Mouse (Mus musculus): ENCODE measurements around the gene 1110051M20Rik. TPM values are rescaled to one million over a fixed set of nuclear protein-coding genes. Genes with fewer than 3 reads are reported as not detected.

The 1110051M20Rik gene
- polyA plus RNA-seq, 1 experiment, result not detected

DNA sequence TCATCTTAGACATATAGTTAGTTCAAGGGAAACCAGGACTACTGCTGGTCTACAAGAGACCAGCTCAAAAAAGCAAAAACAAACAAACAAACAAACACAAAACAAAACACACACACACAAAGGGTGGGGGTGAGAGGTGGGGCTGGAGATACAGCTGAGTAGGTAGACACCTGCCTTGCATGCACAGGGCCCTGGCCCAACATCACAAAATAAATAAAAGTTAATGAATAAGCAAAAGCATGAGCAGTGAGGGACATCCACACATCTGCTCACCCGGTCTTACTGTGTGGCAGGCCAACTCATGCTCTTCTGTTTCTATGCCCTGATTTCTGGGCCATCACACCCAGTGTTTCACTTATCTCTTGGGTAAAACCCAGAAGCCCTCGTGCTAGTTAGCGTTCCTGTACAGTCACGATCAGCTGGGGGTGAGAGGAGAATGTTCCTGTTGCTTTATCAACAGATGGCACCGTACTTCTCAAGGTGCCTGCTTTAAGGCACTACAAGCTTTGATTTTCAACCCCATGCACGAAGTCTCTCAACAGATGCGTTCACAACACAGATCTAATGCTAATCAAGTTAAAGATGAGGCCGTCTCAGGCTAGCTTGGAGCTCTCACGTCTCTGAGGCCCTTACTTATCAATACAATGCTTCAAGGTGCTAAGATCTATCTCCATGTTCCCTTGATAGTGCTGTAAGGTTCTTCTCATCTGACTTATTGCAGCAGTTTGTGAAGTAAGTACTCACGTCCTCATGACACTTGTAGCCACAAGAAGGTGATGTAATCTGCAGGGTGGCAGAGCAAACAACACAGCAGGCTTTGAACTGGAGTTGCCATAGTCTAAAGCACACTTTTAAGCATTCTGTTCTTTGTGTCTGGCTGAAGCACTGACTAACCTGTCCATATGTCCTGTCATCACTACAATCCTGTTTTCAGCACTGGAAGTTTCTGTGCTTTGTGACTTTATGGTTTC, 123.7 kb downstream of the 1110051M20Rik start:
- no peak overlapping the region for H3K4me3 ChIP-seq (ENCODE audit: insufficient read depth, low read depth, low read length)
- TF ChIP-seq POLR2A (IDR thresholded peaks at IDR 0.05; ENCODE audit: insufficient read depth, low read depth, low read length), result no peak
- H3K4me1 ChIP-seq (ENCODE audit: control insufficient read depth, insufficient read depth, low read length), result peaks cover 7% of the 10 kb centered on the region
- WGBS, result 90% methylated on average over 10 of the region's 10 CpGs
- H3K27ac ChIP-seq (ENCODE audit: insufficient read depth, low read depth, low read length), result no peak overlapping the region

DNA sequence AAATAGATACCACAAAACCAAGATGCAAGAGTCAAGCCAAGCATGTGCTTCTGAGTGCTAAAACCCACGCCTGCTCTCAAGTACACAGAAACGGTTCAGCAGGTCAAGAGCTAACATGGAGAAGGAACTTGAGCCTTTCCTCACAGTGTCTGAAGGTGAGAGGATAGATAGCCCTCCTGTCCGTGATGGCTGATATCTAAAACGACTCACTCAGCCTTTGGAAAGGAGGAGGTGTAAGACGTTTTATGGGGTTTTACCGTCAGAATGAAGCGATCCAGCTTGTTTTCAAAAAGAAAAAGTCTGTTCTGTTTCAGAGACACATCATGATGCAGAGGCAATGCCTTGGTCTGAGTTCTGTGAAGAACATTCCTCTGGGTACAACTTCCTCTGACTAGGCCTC, 130.3 kb downstream of the 1110051M20Rik start:
- peaks cover 6% of the 10 kb centered on the region for H3K4me1 ChIP-seq (ENCODE audit: control insufficient read depth, insufficient read depth, low read length)
- H3K27ac ChIP-seq (ENCODE audit: insufficient read depth, low read depth, low read length), result no peak overlapping the region
- TF ChIP-seq CTCF (IDR thresholded peaks at IDR 0.05; ENCODE audit: insufficient read depth, low read depth, low read length) (no peak), POLR2A (IDR thresholded peaks at IDR 0.05; ENCODE audit: insufficient read depth, low read depth, low read length) (no peak)
- no peak overlapping the region for H3K4me3 ChIP-seq (ENCODE audit: insufficient read depth, low read depth, low read length)
- WGBS, result 93% methylated on average over 7 of the region's 7 CpGs

DNA sequence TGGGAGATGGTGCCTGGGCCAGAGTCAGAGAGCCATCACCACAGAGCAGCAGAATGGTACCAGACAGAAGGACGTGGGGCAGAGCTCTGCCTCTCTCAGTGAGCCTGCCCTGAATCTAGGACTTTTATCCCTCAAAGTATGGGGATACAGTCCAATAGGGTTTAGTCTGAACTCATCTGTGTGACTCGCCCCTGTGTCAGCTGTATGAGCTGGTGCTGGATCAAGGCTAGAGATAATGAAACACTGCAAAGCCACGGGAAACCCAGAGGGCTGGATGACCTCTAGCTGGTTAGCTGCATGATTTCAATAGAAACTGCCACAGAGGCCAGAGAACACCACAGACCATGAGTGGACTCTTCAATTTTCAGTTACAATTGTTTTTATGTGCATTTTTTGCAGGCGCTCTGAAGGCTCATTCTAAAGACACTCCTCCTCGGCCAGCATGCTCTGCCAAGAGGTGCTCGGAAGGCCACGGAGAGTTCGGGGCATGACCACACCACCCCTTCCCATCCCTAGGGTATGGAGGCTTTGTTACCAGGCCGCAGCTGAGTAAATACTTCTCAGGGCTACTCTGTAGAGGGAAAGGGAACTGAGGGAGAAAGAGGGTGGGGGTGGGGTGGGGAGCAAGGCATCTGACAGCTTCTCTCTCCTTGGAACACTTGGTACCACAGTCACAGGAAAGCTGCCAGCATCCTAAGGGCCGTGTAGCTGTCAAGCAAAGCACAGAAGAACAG, 131.8 kb downstream of the 1110051M20Rik start:
- H3K27ac ChIP-seq (ENCODE audit: insufficient read depth, low read depth, low read length), result peak overlapping the region; percentile 72
- no peak overlapping the region for H3K4me3 ChIP-seq (ENCODE audit: insufficient read depth, low read depth, low read length)
- H3K4me1 ChIP-seq (ENCODE audit: control insufficient read depth, insufficient read depth, low read length), result peaks cover 9% of the 10 kb centered on the region
- 50% methylated on average over 10 of the region's 10 CpGs for WGBS
- TF ChIP-seq CTCF (IDR thresholded peaks at IDR 0.05; ENCODE audit: insufficient read depth, low read depth, low read length), result no peak
- no peak for TF ChIP-seq POLR2A (IDR thresholded peaks at IDR 0.05; ENCODE audit: insufficient read depth, low read depth, low read length)

DNA sequence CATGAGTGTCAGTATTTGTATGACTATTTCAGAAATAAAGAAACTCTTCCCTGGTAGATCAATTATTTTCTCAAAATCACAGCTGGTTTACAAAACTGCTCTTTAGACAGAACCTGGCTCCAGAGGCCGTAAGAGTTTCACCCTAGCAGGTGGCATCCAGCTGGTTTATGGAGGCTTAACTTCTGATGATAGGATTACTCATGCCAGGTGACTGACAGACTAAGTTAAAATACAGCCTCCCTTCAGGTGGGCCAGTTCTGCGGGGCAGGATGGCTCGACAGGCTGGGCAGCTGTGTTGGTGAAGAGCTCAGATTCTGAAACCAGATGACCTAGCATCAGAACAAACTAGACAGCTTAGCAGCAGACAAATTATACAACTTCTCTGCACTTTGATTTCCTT, 135.0 kb downstream of the 1110051M20Rik start:
- 87% methylated on average over 3 of the region's 3 CpGs for WGBS
- H3K4me1 ChIP-seq (ENCODE audit: control insufficient read depth, insufficient read depth, low read length), result peaks cover 9% of the 10 kb centered on the region
- no peak overlapping the region for H3K27ac ChIP-seq (ENCODE audit: insufficient read depth, low read depth, low read length)
- H3K4me3 ChIP-seq (ENCODE audit: insufficient read depth, low read depth, low read length), result no peak overlapping the region
- no peak for TF ChIP-seq POLR2A (IDR thresholded peaks at IDR 0.05; ENCODE audit: insufficient read depth, low read depth, low read length)
- no peak for TF ChIP-seq CTCF (IDR thresholded peaks at IDR 0.05; ENCODE audit: insufficient read depth, low read depth, low read length)

DNA sequence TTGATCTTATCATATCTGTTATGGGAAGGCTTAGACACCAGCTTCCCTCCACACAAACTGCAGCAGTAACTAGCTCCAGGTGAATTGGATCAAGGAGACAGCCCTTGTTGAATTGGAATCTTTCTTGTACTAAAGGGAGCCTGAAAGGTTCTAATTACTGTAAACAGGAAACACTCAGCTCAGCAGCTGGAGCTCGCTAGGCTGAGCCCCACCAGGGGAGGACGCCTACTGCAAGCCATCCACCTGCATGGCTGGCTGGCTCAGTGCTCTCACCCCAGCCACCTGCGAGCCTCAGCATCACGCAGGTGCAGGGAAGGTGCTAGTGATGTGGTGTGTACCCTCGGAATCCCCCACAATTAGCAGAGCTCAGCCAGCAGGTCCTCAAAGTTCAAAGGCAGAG, 135.8 kb downstream of the 1110051M20Rik start:
- H3K4me3 ChIP-seq (ENCODE audit: insufficient read depth, low read depth, low read length), result no peak overlapping the region
- TF ChIP-seq CTCF (IDR thresholded peaks at IDR 0.05; ENCODE audit: insufficient read depth, low read depth, low read length) (no peak), POLR2A (IDR thresholded peaks at IDR 0.05; ENCODE audit: insufficient read depth, low read depth, low read length) (no peak)
- 33% methylated on average over 5 of the region's 5 CpGs for WGBS
- H3K27ac ChIP-seq (ENCODE audit: insufficient read depth, low read depth, low read length), result peak overlapping the region; percentile 15; the same call in 1 of the 2 replicates
- peaks cover 9% of the 10 kb centered on the region for H3K4me1 ChIP-seq (ENCODE audit: control insufficient read depth, insufficient read depth, low read length)

DNA sequence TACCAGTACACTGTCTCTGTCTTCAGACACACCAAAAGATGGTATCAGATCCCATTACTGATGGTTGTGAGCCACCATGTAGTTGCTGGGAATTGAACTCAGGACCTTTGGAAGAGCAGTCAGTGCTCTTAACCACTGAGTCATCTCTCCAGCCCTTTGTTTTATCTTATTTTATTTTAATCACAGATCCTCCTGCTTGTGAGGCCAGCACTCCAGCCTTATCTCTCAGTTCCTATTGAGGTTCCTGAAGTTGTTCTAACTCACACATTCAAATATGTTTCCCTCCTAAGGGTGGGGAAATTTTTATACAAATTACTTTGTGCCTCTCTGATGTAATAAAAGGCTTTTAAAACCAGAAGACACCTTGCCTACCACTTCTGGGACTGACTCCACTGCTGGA, 137.9 kb downstream of the 1110051M20Rik start:
- no peak overlapping the region for H3K27ac ChIP-seq (ENCODE audit: insufficient read depth, low read depth, low read length)
- no peak for TF ChIP-seq POLR2A (IDR thresholded peaks at IDR 0.05; ENCODE audit: insufficient read depth, low read depth, low read length)
- no peak for TF ChIP-seq CTCF (IDR thresholded peaks at IDR 0.05; ENCODE audit: insufficient read depth, low read depth, low read length)

DNA sequence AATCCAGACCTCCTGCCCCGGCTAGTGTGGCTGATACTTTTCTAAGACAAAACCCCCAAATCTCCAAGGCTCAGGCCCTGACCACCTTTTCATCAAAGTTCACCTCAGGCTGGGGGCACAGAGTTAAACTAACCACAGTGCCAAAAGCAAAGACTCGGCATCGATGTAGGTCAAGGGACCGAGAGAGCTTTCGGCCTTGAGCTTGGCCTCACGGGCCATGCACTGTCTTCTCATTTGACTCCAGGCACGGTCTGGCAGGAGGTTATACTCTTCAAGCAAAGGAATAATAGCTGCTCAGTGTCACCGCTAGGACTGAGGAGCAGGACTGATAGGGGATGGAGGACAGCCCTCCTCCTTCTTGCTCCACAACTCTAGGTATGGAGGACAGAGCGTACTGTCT, 138.6 kb downstream of the 1110051M20Rik start:
- TF ChIP-seq POLR2A (IDR thresholded peaks at IDR 0.05; ENCODE audit: insufficient read depth, low read depth, low read length) (no peak), CTCF (IDR thresholded peaks at IDR 0.05; ENCODE audit: insufficient read depth, low read depth, low read length) (no peak)
- Histone ChIP-seq H3K4me1 (ENCODE audit: control insufficient read depth, insufficient read depth, low read length) (peaks cover 3% of the 10 kb centered on the region; the same call in 1 of the 2 replicates), H3K27ac (ENCODE audit: insufficient read depth, low read depth, low read length) (no peak overlapping the region), H3K4me3 (ENCODE audit: insufficient read depth, low read depth, low read length) (no peak overlapping the region)
- WGBS, result 92% methylated on average over 9 of the region's 9 CpGs

More for the DNA sequence above, 137.9 kb downstream of the 1110051M20Rik start:
- Histone ChIP-seq H3K4me1 (ENCODE audit: control insufficient read depth, insufficient read depth, low read length) (peaks cover 3% of the 10 kb centered on the region; the same call in 1 of the 2 replicates), H3K4me3 (ENCODE audit: insufficient read depth, low read depth, low read length) (no peak overlapping the region)

DNA sequence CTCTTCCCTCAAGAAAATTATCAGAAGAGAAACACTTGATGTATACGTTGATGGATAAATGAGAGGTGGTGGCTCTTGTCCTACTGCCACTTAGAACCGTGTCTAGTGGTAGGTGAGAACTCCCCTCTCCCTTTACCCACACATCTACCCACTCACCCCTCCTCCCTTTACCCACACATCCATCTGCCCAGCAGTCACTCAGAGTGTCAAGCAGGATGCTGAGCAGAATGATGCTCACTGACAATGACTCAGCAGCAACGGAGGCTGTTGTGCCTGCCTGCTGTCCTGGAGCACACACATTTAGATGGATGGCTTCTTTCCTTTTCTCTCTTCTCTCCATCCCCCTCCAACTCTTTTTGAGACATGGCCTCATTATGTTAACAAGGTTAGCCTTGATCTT, 141.7 kb downstream of the 1110051M20Rik start:
- 81% methylated on average over 3 of the region's 3 CpGs for WGBS
- Histone ChIP-seq H3K27ac (ENCODE audit: insufficient read depth, low read depth, low read length) (no peak overlapping the region), H3K4me3 (ENCODE audit: insufficient read depth, low read depth, low read length) (no peak overlapping the region), H3K4me1 (ENCODE audit: control insufficient read depth, insufficient read depth, low read length) (no peaks in the 10 kb centered on the region)
- TF ChIP-seq CTCF (IDR thresholded peaks at IDR 0.05; ENCODE audit: insufficient read depth, low read depth, low read length) (no peak), POLR2A (IDR thresholded peaks at IDR 0.05; ENCODE audit: insufficient read depth, low read depth, low read length) (no peak)

DNA sequence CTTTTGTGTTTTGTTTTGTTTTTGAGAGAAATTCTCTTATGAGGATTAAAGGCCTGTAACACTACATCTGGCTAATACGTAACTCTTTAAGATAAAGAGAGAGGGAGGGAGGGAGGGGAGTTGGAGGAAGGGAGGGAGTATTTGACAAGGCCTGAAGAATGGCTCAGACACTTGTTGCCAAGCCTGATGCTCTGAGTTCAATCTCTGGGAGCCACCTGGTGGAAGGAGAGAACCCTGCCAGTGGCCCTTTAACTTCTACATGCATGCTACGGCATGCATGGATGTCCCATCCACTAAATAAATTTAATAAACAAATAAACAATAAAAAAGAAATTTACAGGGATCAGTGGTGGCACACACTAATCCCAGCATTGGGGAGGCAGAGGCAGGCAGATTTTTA, 142.7 kb downstream of the 1110051M20Rik start:
- Histone ChIP-seq H3K4me3 (ENCODE audit: insufficient read depth, low read depth, low read length) (no peak overlapping the region), H3K4me1 (ENCODE audit: control insufficient read depth, insufficient read depth, low read length) (no peaks in the 10 kb centered on the region), H3K27ac (ENCODE audit: insufficient read depth, low read depth, low read length) (no peak overlapping the region)
- no peak for TF ChIP-seq CTCF (IDR thresholded peaks at IDR 0.05; ENCODE audit: insufficient read depth, low read depth, low read length)
- no peak for TF ChIP-seq POLR2A (IDR thresholded peaks at IDR 0.05; ENCODE audit: insufficient read depth, low read depth, low read length)
- WGBS, result 91% methylated on average over 2 of the region's 2 CpGs
